Mouse (Mus musculus): Measurements from ENCODE around the gene Cdc37.

- TF ChIP-seq POLR2A (IDR thresholded peaks at IDR 0.05; ENCODE audit: insufficient read depth, low read length) (no peak), EP300 (IDR thresholded peaks at IDR 0.05; ENCODE audit: insufficient read depth, low read depth, low read length) (no peak)
Observed at GRCm38 (mm10) chr9:21138386-21138785, 11.4 kb downstream of the Cdc37 start.

Data from ES-Bruce4 (cell line).